Mouse (Mus musculus) G1E-ER4 (cell line): ENCODE data around the gene Ccsap. TPM values are rescaled to one million over a fixed set of nuclear protein-coding genes. Genes with fewer than 3 reads are reported as not detected.

Source experiments
- GATA1 ChIP-seq: IDR thresholded peaks from one replicate; pipeline ENCODE4 v1.8.0; 2012; ENCODE audit warnings: low read length, inconsistent platforms
- polyA plus RNA-seq: library from polyadenylated mRNA; stranded (reverse); fragments of >175 nt; gene quantifications from 2 replicates; pipeline ENCODE4 v1.2.3, GENCODE M21; 2012

Ccsap gene
- polyA plus RNA-seq, 1 experiment, result 13.1 TPM

DNA sequence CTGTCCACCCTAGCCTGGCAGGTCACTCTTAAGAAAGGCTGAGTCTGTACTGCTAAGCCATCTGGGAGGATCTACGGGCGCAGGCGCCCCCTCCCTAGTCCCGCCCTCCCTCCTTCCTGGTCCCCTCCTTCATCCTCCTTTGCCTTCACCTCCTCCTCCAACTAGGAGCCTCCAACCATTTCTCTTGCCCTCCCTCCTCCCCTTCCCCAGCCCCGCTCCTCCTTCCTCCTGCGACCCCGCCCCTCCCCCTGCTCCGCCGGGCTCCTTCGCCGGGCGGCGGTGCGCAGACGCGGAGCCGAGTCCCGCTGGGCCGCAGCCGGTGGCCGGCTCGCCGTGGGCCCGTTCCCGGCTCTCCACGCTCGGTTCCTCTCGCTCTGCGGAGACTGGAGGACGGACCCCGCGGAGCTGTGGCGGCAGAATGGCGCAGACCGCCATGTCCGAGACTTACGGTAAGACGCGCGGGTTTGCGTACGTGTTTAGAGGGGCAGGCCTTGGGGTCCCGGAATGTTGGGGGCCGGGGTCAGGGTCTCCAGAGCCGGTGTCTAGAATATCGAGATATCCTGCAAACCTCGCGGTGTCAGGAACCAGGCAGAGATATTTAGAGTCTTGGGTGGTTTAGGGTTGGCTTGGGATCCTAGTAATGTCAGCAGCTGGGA, 54.2 kb downstream of the Ccsap start, which contains the start of gene Rab4a:
Rab4a (plus strand) TSS at position 268 of the 656 bp plus-strand sequence.
- no peak for TF ChIP-seq GATA1

GRCm38 (mm10) chr8:123805209-123805717, 54.7 kb downstream of the Ccsap start:
- TF ChIP-seq GATA1, result no peak

- TF ChIP-seq GATA1, result no peak
These were observed 55.4 kb downstream of the Ccsap start for GRCm38 (mm10) chr8:123804586-123804985.

GRCm38 (mm10) chr8:123803639-123804038, 56.4 kb downstream of the Ccsap start:
- TF ChIP-seq GATA1, result no peak

DNA sequence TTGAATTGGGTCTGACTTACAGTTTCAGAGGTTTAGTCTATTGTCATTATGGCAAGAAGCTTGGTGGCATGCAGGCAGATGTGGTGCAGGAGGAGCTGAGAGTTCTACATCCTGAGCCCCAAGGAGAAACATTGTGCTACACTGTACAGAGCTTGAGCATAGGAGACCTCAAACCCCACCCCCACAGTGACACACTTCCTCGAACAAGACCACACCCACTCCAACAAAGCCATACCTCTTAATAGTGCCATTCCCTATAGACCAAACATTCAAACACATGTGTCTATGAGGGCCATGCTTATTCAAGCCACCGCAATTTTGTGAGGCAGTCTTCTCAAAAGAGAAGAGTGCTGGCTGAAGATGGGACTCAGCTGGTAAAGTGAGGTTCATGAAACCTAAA, 58.5 kb downstream of the Ccsap start:
- no peak for TF ChIP-seq GATA1

GRCm38 (mm10) chr8:123800867-123801266, 59.1 kb downstream of the Ccsap start:
- TF ChIP-seq GATA1, result no peak

DNA sequence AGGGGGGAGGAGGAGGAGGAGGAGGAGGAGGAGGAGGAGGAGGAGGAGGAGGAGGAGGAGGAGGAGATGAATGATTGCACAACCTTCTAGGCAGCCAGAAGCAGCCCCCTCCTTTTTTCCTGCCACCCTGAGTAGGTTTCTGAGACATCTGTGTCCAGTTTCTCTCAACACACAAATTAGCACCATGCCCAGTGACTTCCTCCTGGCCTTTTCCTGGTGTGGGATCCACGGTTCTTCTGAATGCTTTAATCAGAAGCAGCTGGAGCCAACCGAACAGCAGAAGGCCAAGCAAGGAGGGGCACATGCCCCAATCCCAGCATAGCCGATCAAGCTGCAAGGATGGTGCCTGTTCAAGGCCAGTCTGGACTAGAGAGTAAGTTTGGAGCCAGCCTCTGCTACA, 60.1 kb downstream of the Ccsap start:
- no peak for TF ChIP-seq GATA1

- no peak for TF ChIP-seq GATA1
These were observed 60.6 kb downstream of the Ccsap start for GRCm38 (mm10) chr8:123799434-123799833.

- peak; percentile 45 for TF ChIP-seq GATA1
These were observed 62.1 kb downstream of the Ccsap start for GRCm38 (mm10) chr8:123797928-123798327.

GRCm38 (mm10) chr8:123796758-123797157, 63.3 kb downstream of the Ccsap start:
- no peak for TF ChIP-seq GATA1

- no peak for TF ChIP-seq GATA1
These were observed 65.2 kb downstream of the Ccsap start for GRCm38 (mm10) chr8:123794766-123795165.

DNA sequence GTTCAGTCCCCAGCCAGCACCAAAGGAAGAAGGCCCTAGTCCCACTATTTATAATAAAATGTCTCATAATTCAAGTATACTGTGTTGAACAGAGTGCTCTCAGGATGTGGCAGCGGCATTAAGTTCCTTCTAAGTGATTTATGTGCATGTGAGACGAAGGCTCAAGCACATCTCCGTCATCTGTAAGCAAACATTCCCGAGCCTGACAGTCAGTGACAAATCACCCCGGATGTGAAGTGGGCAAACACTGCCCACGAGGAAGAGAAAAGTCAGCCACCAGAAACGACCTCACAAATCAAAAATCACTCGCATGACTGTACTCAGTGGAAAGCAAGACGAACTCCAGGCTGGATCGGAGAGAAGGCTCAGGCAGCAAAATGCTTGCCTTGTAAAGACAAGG, 66.1 kb downstream of the Ccsap start:
- no peak for TF ChIP-seq GATA1

GRCm38 (mm10) chr8:123791845-123792225, 68.2 kb downstream of the Ccsap start:
- no peak for TF ChIP-seq GATA1

GRCm38 (mm10) chr8:123791101-123791844, 68.7 kb downstream of the Ccsap start:
- no peak for TF ChIP-seq GATA1

Other genes with a start within 250 kb of the Ccsap start
- gene Rhou, start 206.3 kb downstream of the Ccsap start, polyA plus RNA-seq, result not detected in 2 replicates
- gene Rab4a, start 54.2 kb downstream of the Ccsap start, polyA plus RNA-seq, result 19.4 and 21.9 TPM in 2 replicates
- 0.06 TPM in 1 of 2 replicates, not detected in the other for gene Acta1, start 34.5 kb upstream of the Ccsap start, polyA plus RNA-seq
- gene Nup133, start 89.1 kb upstream of the Ccsap start, polyA plus RNA-seq, result 24.2 and 32.1 TPM in 2 replicates
- 22.1 and 24.5 TPM in 2 replicates for gene Abcb10, start 122.9 kb upstream of the Ccsap start, polyA plus RNA-seq
- 25.7 and 32.3 TPM in 2 replicates for gene Taf5l, start 161.2 kb upstream of the Ccsap start, polyA plus RNA-seq
- gene Urb2, start 161.3 kb upstream of the Ccsap start, polyA plus RNA-seq, result 2.5 and 3.8 TPM in 2 replicates